ENCODE assay signal across 27 mouse cellular contexts in the genomic region with DNA sequence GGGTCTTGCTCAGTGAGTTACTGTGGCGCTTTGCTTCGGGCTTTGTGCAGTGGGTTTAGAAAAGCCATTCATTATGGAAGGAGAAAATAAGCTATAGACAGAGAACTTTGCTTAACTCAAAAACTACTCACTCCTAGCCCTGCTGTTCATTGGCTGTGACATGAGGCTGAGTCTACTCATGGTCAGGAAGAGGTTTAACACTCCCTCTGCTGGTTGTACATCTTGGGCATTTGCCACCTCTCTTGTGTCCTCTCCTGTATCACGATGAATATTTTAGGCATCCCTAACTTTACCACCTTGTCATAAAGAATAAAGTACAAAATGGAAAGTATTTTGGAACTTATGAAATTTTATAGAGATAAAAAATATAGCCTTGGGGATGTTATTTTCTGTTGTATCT. TPM values are rescaled to one million over a fixed set of nuclear protein-coding genes. Genes with fewer than 3 reads are reported as not detected.
DNase-seq lines count a peak whose midpoint lies in the region; ATAC-seq and TF ChIP-seq lines count a peak whose summit lies in the region.
"Had no signal": no experiment of that assay in that cellular context is flagged by ENCODE, and none has a peak within 500 bp of the region (broad histone marks: within the 10 kb centered on the region; RNA-seq: fewer than 3 reads in every experiment).

No protein-coding gene starts in this region.

- H3K9me3 ChIP-seq in intestine, embryonic 14.5 days (ENCODE audit: control insufficient read depth, low read length), result no peaks in the 10 kb centered on the region
- no peaks in the 10 kb centered on the region for H3K9me3 ChIP-seq in intestine, embryonic 16.5 days (ENCODE audit: control insufficient read depth, low read length)
- no peaks in the 10 kb centered on the region for H3K9me3 ChIP-seq in liver, embryonic 14.5 days (ENCODE audit: control insufficient read depth, low read length)
- H3K9me3 ChIP-seq: forebrain, embryonic 13.5 days; heart, embryonic 10.5 days; heart, embryonic 15.5 days; hindbrain, embryonic 12.5 days; limb, embryonic 10.5 days; limb, embryonic 15.5 days; neural tube, embryonic 13.5 days had no signal

- H3K4me3 ChIP-seq in intestine, embryonic 14.5 days (ENCODE audit: low read depth, low read length), result no peak overlapping the region
- no peak overlapping the region for H3K4me3 ChIP-seq in intestine, embryonic 16.5 days (ENCODE audit: low read length)
- H3K4me3 ChIP-seq in liver, embryonic 14.5 days (ENCODE audit: insufficient read depth in 1 of 2, low read depth in 2 of 2, low read length in 2 of 2), result no peak overlapping the region
- H3K4me3 ChIP-seq: forebrain, embryonic 13.5 days; heart, embryonic 10.5 days; heart, embryonic 15.5 days; hindbrain, embryonic 12.5 days; limb, embryonic 10.5 days; limb, embryonic 15.5 days; neural tube, embryonic 13.5 days had no signal

- TF ChIP-seq CTCF in liver, embryonic 14.5 days (IDR thresholded peaks at IDR 0.05; ENCODE audit: low read depth), result 0 out of 2 replicates have a peak, but pooled peaks have one; percentile 10

- no peak overlapping the region for H3K27ac ChIP-seq in intestine, embryonic 14.5 days (ENCODE audit: low read depth)
- H3K27ac ChIP-seq in intestine, embryonic 16.5 days (ENCODE audit: low read length), result no peak overlapping the region
- H3K27ac ChIP-seq in liver, embryonic 14.5 days, result no peak overlapping the region
- H3K27ac ChIP-seq: forebrain, embryonic 13.5 days; heart, embryonic 10.5 days; heart, embryonic 15.5 days; hindbrain, embryonic 12.5 days; limb, embryonic 10.5 days; limb, embryonic 15.5 days; neural tube, embryonic 13.5 days; stomach, postnatal 0 days had no signal

- H3K4me2 ChIP-seq in intestine, embryonic 14.5 days (ENCODE audit: low read length), result no peak overlapping the region
- no peak overlapping the region for H3K4me2 ChIP-seq in intestine, embryonic 16.5 days (ENCODE audit: low read depth, low read length)
- H3K4me2 ChIP-seq in liver, embryonic 14.5 days (ENCODE audit: low read depth), result no peak overlapping the region
- H3K4me2 ChIP-seq: forebrain, embryonic 13.5 days; heart, embryonic 15.5 days; hindbrain, embryonic 12.5 days; limb, embryonic 15.5 days; midbrain, embryonic 11.5 days; neural tube, embryonic 13.5 days had no signal

- H3K9ac ChIP-seq in intestine, embryonic 14.5 days (ENCODE audit: low read length), result no peak overlapping the region
- no peak overlapping the region for H3K9ac ChIP-seq in intestine, embryonic 16.5 days (ENCODE audit: low read depth, low read length)
- H3K9ac ChIP-seq in liver, embryonic 14.5 days (replicated peaks), result no peak overlapping the region
- H3K9ac ChIP-seq: forebrain, embryonic 13.5 days; heart, embryonic 15.5 days; hindbrain, embryonic 12.5 days; limb, embryonic 15.5 days; neural tube, embryonic 13.5 days had no signal

- WGBS in intestine, embryonic 14.5 days, result 89% methylated on average over 3 of the region's 3 CpGs
- WGBS in intestine, embryonic 16.5 days, result 92% methylated on average over 3 of the region's 3 CpGs
- WGBS in liver, embryonic 14.5 days (ENCODE audit: insufficient replicate concordance), result 74% methylated on average over 3 of the region's 3 CpGs

- no peaks in the 10 kb centered on the region for H3K27me3 ChIP-seq in intestine, embryonic 14.5 days (replicated peaks; ENCODE audit: control insufficient read depth, insufficient read depth, low read length)
- no peaks in the 10 kb centered on the region for H3K27me3 ChIP-seq in intestine, embryonic 16.5 days (replicated peaks; ENCODE audit: control insufficient read depth, insufficient read depth, low read length)
- H3K27me3 ChIP-seq in liver, embryonic 14.5 days (ENCODE audit: control insufficient read depth, insufficient read depth, low read length), result no peaks in the 10 kb centered on the region
- H3K27me3 ChIP-seq: forebrain, embryonic 13.5 days; heart, embryonic 15.5 days; hindbrain, embryonic 12.5 days; limb, embryonic 15.5 days; neural tube, embryonic 13.5 days had no signal

- no peak for ATAC-seq in intestine, embryonic 14.5 days (replicated peaks; ENCODE audit: low FRiP score, low TSS enrichment, low read depth)
- ATAC-seq in intestine, embryonic 16.5 days, result no peak
- no peak for ATAC-seq in liver, embryonic 14.5 days (ENCODE audit: insufficient read depth)
- peak; percentile 51 for ATAC-seq in megakaryocyte progenitor cell, adult 5-6 weeks (replicated peaks; ENCODE audit: poor library complexity)
- ATAC-seq: CD4-positive, CD25-positive, alpha-beta regulatory T cell, adult 4 months; forebrain, embryonic 13.5 days; inflammation-experienced regulatory T-cells, adult 6 months had no signal

- TF ChIP-seq EP300 in liver, embryonic 14.5 days (IDR thresholded peaks at IDR 0.05; ENCODE audit: low read depth), result no peak

- H3K36me3 ChIP-seq in intestine, embryonic 14.5 days (ENCODE audit: control insufficient read depth, insufficient read depth, low read length), result no peaks in the 10 kb centered on the region
- no peaks in the 10 kb centered on the region for H3K36me3 ChIP-seq in intestine, embryonic 16.5 days (ENCODE audit: control insufficient read depth, insufficient read depth, low read length)
- no peaks in the 10 kb centered on the region for H3K36me3 ChIP-seq in liver, embryonic 14.5 days (replicated peaks; ENCODE audit: control insufficient read depth, insufficient read depth, low read depth)
- H3K36me3 ChIP-seq: heart, embryonic 10.5 days; heart, embryonic 15.5 days; hindbrain, embryonic 12.5 days; limb, embryonic 10.5 days; limb, embryonic 15.5 days; neural tube, embryonic 13.5 days had no signal

- DNase-seq in intestine, embryonic 14.5 days (ENCODE audit: low spot score), result peak; percentile 6
- DNase-seq in liver, embryonic 14.5 days (ENCODE audit: low read depth in 3 of 3, low spot score in 3 of 3), result no peak
- no peak for DNase-seq in liver
- peak; percentile 23 for DNase-seq in thymus, postnatal 0 days (ENCODE audit: low spot score)
- no peak for DNase-seq in thymus, postnatal 25 days
- no peak for DNase-seq in adrenal gland, adult 2 months
- DNase-seq: adrenal gland, adult 8-10 months; cerebellum, adult 8-10 months; cerebellum, postnatal 25 days; gastrocnemius, postnatal 14 days; kidney, adult 9 months; kidney, postnatal 25 days; lung, postnatal 14 days; right cerebral cortex, postnatal 4 days had no signal

- H3K4me1 ChIP-seq in intestine, embryonic 14.5 days (replicated peaks; ENCODE audit: control insufficient read depth, insufficient read depth, low read length), result no peaks in the 10 kb centered on the region
- H3K4me1 ChIP-seq in intestine, embryonic 16.5 days (ENCODE audit: control insufficient read depth, insufficient read depth, low read length), result no peaks in the 10 kb centered on the region
- H3K4me1 ChIP-seq in liver, embryonic 14.5 days (replicated peaks; ENCODE audit: control insufficient read depth in 2 of 2, insufficient read depth in 2 of 2, low read length in 1 of 2), result no peaks in the 10 kb centered on the region
- H3K4me1 ChIP-seq: heart, embryonic 15.5 days; limb, embryonic 15.5 days had no signal

RNA-seq across cellular contexts. Expression of gene Sgip1, which starts 32.1 kb away (rescaled TPM):
- polyA plus RNA-seq in intestine, embryonic 14.5 days (2014; fragmentation: Nextera tagmentation; extraction: Ambion mirVana), result 13.0 and 16.2 TPM in 2 replicates
- polyA plus RNA-seq in intestine, embryonic 16.5 days (2015; fragmentation: Nextera tagmentation; extraction: Ambion mirVana), result 8.3 and 8.8 TPM in 2 replicates
- 0.06 and 0.10 TPM in 2 replicates for polyA plus RNA-seq in liver, embryonic 14.5 days (2012; rRNA removed)
- 0.32 and 0.35 TPM in 2 replicates for polyA plus RNA-seq in liver, embryonic 14.5 days (2014; fragmentation: Nextera tagmentation; extraction: Ambion mirVana)
- polyA plus RNA-seq in thymus, postnatal 0 days (2015; fragmentation: Nextera tagmentation; extraction: Ambion mirVana), result 2.7 and 3.2 TPM in 2 replicates
- 4.2 and 4.6 TPM in 2 replicates for total RNA-seq in megakaryocyte progenitor cell, adult 5-6 weeks (2015)
- total RNA-seq in megakaryocyte progenitor cell, adult 5-6 weeks (2017), result 4.2 and 5.3 TPM in 2 replicates
- 1 to 10 TPM; 6.8 to 9.2 TPM for total RNA-seq in adrenal gland, adult 2 months (2021)
- polyA plus RNA-seq in adrenal gland, adult 2 months (2012; rRNA removed), result 1.6 and 2.3 TPM in 2 replicates

Comparison
In these comparisons a context has a peak if more than half of its experiments do, and no peak if none do; other contexts are left out.
1. DNase-seq: peak in intestine, embryonic 14.5 days (single experiment) and thymus, postnatal 0 days (single experiment); none in liver, embryonic 14.5 days (0 of 3), liver (single experiment), thymus, postnatal 25 days (single experiment) and adrenal gland, adult 2 months (single experiment).